Mouse (Mus musculus) lung, postnatal 14 days (tissue): ENCODE results near the gene Syndig1.

ENCODE experiments used
- DNase-seq: peaks from one replicate; pipeline ENCODE4 v3.0.0; 2021

The Syndig1 gene

DNA sequence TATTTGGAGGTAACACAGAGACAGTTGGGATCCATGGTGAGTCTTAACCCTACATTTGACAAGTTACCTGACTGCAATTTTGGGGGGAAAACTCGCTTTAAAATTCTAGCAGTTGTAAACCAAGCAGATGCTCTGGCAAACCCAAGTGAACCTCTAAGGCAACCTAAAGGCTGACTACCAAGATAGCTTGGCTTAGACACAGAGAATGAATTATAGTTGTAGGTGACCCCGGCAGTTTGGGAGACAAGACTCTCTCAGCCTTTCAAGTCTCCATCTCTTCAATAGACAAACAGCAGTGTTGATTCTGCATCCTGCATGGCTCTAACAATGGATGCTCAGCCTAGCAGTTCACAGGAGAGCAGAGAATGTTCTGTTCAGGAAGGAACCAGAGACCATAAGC lies at the start of gene Syndig1:
TSS of gene Syndig1 (plus strand) at position 301 of the 400 bp plus-strand sequence.
- DNase-seq: no peak

DNA sequence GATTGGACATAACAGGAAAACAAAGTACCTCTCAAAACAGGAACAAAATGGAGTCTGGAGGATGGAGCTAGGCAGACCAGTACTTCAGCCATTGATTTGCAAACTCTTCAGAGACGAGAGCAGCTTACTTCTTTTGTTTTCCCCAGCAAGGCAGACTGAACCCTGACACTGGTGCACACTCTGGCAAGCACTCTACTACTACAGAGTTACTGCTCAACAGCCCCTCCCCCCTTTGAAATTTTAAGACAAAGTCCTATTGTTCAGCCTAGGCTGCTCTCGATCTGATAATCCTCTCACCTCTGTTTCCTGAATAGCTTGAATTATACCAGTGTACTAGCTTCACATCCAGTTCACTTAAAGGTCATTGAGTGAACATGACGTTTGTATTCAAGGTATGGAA lies 30.4 kb upstream of the Syndig1 start:
- DNase-seq: no peak

DNA sequence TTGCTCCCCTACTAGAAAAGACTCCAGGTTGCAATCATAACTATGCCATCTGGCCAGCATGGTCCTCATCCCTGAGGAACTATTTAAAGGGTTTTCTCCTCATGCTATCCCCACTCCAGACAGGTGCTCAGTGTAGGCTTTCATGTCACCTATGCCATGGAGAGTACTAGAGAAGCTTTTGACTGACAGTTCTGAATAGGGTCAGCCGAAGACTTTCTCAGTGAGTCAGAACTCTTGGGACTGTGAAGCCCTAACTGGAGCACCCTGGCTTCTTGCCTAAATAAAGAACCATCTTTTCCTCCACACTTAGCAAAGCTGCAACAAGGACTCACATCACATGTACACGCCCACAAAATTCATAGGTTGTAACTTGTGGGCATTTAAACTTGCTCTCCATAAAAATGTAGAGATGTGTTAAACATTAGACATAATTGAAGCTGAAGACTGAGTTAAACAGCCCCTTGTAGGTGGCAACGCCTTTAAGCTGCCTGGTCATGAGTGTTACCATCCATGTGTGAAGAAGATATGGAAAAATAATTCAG lies 24.3 kb upstream of the Syndig1 start:
- DNase-seq: no peak

DNA sequence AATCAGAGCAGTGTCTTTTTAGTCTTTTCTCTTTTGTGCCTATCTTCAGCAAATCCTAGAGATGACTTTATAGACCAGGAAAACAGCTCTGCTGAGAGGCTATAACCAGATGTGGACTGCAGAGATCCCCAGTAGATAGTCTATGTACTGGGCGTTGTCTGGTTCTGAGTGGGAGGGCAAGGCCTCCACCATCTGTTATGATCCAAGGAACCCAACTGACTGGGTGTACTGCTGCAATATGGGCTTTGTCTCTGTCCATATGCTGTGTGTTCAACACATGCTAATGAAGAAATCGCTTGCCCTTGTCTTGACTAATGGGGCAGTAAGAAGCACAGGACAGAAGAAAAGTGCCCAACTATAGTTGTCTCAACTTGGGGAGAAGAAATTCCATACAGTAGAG lies 23.8 kb upstream of the Syndig1 start:
- DNase-seq: no peak

DNA sequence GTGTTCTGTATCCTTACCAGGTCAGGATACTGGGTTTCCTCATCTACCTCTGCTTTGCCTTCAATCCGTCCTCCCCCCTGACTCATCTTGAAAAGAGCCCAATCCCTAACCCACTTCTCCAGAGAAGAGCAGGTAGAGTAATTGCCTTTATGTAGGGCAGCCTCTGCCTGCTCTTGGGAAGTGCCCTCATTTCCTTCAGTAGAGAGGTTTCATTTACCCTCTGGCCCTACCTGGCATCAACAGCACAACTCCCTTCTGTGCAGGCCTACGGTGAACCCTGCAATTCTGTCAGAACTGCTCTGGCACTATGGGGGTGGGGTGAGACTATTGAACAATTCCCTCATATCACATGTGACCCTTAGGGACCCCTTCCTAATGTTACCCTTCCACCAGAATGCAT lies 16.1 kb upstream of the Syndig1 start:
- no peak for DNase-seq

DNA sequence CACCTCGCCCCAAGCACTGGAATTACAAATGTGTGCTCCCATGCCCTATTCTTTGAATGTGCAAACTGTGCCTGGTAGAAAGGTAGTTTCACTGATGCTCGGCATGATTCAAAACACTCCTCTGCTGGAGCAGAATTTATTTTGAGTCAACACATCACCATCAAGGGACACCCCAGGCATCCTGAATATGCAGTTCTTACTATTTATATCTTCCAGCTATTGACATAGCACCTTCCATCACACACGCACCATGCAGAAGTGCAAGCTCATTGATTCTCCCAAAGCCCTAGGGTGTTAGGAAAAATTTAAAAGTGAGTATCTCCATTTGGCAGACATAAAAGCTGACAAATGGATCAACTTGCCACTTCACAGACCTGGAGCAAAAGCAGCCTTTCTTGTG lies 10.6 kb upstream of the Syndig1 start:
- no peak for DNase-seq

DNA sequence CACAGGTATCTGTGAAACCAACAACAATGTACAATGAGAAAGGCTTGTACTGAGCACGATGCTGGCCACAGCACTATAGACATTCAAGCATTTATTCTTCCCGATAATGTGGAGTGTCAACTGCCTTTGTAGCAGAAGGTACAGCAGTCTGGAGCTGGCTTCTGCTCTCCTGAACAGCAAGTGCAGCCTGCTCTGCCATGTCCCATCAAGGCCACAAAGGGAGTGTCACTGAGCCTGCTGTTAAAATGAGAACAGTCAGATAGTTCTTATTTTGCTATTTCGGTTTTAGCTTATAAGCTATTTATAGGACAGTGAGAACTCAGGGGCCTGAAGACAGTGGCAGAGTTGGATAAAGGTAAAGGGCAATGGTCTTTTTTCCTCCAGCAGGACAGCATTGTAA lies 9.3 kb upstream of the Syndig1 start:
- DNase-seq: no peak

DNA sequence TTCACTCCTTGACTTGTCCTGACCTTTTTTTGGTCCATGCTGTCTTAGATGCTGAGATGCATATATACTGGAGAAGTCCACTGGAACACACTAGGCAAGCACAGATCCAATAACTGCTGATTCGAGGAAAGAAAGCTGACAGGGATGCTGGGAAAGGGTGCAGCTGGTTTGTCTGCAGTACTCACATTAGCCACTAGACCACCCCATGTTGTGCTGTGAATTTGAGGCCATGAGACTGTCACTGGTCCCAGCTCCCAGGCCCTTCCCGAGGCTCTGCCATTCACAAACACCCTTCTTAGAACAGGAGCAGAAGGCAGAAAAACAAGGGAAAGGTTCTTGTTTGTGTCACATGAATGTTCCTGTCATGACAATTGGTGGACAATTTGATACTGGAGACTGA lies 8.8 kb upstream of the Syndig1 start:
- no peak for DNase-seq

DNA sequence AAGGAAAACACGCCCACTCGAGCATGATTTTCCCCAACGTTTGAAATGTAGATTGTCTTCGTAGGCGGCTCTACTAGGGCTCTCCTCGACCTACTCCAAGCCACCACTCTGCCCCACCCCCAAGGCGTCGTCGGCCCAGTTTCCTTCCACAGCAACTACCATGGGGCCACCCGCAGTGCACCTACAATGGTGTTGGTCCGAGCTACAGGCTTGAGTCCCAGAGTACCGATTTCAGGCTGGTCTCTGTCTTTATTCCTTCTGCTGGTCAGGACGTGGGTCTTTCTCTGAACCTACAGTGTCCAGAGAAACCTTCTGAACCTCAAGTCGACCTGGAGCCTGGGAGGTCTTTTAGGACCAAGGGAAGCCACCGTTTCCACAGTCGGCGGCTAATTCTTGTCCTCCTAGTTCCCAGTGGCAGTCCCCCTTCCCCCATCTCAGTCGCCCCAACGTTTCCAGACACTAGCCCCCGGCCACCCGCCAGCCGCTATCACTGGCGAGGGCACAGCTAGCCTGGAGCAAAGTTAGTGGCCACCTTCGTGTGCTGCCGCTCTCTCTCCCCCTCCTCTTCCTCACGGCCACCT lies 1.0 kb downstream of the Syndig1 start:
- DNase-seq: no peak

DNA sequence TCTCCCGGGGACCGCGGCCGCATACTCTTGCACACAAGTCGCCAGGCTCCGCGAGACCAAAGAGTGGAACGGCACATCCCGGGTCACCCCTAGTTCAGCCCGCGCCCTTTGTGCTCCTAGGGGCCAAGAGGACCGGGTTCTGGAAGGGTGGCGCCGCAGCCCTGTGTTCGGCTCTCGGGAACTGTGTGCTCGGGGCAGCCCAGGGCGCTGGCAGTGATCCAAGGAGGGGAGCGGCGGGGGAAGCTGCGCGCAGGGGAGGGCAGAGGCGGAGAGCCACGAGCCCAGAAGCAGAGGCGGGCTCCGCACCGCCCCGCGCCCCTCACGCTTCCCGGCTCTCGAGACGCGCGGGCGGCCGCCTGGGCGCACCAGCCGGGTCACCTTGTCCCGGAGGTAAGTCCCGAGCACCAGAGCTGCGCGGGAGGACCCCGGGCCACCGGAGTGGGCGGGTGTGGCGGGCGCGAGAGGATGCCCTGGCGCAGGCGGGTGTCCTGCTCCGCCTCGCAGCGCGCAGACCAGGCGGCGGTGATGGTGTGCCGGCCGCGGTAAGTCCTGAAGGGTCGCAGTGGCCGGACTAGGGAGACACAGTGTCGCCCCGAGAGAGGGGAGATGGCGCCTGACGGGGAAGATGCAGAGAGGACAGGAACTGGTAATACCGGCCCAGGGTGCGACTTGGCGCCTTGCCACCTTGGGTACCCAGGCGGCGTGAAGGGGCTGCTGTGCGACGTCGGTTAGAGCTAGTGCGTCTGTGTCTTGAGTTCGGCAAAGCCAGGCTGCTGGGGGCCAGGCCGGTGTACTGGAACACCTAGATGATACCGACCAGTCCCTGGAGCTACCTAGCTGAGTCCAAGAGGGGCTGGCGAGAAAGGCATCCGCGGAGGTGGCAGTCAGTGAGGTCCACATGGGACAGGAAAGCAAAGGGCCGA lies 1.8 kb downstream of the Syndig1 start, which contains the start of gene C530025M09Rik:
TSS of gene C530025M09Rik (minus strand) at position 678 of the 923 bp plus-strand sequence.
- peak; percentile 11 for DNase-seq

DNA sequence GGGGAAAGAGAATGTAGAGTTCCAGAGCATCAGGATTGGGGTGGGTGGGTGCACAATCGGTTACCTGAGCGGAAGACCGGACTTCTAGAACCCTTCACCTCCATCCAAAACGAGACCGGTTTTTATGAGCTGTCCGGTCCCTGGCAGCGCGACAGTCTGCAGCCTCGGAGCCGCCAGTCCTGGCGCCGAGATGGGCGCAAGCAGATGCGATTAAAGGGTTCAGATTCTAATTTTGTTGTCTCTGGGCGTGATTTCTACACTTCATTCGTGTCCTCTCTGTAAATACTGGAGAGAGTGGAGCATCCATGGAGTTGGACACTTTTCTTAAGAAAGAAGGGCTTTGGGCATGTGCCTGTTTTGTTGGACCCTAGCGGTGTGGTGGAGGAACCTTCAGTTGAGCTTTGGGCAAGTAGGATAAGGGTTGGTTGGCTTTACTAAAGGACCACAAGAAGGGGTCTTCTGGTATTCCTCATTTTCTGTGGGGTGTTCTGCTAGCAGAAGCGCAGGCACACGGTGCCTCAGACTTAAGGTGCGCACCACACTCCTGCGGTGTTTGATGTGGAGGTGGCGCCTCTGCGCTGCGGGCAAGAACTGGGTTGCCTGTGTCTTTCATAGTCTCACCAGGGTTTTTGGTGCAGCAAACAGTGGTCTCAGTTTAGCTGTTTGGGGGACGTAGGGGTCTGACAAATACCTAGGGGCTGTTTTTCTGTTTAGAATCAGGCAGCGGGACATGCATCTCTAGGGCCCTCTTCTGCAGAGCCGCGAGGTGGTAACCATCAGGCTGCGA lies 2.6 kb downstream of the Syndig1 start:
- DNase-seq: no peak

DNA sequence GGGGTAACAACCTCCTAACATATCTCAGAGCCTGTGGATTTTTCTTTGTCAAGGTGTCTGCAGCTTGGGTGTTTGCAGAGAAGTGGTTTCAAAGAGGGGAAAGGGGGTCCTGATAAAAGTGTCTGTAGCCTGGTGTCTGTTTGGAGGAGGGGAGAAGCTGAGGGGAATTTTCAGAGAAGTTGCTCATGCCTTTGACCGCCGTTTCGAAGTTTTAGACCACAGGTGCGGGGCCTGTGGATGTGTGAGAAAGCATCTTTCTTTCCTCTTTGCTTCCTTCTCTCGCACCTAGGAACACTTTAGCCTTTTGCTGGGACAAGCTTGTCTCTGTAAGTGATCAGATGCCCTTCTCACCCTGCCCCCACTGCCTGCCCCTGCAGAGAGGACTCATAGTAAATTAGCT lies 3.3 kb downstream of the Syndig1 start:
- no peak for DNase-seq

DNA sequence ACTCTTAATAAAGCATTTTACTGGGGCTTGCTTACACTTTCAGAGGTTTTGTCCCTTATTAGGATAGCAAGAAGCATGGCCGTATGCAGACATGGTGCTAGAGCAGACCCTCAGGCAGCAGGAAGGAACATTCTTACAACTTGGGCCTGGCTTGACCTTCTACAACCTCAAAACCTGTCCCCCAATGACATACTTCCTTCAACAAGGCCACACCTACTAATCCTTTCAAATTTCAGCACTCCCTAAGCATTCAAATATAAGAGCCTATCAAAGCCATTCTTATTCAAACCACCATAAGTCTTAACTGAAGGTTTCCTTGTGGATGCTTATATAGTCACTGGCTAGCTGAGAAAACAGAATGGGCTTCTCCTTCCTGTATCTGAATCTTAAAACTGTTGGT lies 6.1 kb downstream of the Syndig1 start:
- no peak for DNase-seq

DNA sequence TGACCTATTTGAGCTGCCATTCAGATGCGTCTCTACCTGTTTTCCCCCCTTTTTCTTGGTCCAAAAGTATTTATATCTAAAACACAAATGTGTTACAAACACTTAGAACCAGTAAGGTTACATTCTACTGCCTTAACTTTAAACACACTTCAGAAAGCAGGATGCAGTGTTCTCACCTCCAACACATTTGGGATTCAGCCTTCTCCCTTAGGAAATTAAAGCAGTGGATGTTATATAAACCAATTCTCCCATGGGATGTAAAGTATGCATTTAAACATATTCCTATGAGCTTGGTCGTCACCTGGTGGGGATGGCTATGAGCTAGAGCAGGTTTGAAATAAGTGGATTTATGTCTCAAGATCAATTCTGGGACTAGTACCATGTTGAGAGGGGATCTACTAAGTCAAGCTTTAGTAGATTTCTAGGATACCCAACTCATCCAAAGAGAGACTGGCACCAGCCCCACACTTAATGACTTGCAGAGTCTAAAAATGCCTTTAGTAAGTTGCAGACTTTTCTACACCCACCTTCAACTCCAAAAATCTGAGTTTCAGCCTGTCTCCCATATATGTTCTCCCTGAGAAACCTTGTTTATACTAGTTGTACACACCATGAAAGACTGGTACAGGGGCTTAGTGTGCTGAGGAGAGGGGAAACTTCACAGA lies 7.6 kb downstream of the Syndig1 start:
- no peak for DNase-seq

DNA sequence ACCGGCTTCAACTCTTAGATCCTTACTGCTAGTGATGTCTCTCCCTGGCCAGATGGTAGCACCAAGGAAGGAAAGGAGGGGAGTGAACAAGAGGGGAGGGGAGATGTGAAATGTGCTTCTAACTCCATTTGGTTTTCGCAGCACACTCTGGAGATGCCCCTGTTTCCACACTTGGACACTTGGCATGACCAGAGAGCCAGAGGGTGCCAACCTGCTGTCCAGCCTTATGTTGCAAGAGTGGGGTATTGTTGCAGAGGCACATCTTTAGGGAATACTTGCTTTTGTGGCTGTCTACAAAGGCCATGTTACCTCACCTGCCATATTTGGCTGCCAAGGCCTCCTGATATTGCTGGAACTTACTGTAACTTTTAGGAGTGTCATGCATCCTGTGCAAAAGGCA lies 10.7 kb downstream of the Syndig1 start:
- no peak for DNase-seq

DNA sequence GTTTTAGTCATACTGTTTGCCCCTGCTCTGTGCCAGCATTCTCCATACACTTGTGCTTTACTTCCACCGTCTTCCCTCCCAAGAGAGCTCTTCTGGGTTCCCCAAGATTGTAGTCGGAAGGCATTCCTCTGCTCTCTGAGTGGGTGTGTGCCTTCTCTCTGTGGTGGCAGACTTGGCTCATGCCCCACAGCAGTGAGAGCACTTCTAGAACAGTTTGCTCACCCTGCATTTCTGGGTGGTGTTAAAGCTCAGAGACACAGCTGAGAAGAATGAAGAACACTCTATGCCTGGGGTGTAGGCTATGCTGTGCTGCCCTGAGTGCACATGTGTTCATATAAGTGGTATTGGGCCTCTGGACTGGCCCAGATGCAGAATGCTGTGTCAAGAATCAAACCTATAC lies 15.6 kb downstream of the Syndig1 start:
- peak; percentile 48 for DNase-seq

DNA sequence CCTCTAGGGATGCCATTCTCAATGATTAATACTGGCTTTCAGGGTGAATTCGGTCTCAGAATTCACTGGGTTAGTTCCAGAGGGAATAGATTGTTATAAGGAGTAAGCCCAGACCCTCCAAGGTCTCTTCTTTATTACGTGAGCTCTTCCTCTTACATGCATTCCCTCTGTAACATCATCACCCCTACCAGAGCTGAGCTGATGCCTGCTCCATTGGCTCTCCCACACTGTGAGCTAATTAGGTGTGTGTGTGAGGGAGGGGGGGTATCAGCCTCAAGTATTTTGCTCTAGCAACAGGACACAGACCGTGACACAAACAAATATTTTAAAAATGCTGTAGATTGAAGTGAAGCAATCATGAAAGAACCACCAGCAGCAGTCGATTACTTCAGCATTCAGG lies 19.8 kb downstream of the Syndig1 start:
- no peak for DNase-seq

DNA sequence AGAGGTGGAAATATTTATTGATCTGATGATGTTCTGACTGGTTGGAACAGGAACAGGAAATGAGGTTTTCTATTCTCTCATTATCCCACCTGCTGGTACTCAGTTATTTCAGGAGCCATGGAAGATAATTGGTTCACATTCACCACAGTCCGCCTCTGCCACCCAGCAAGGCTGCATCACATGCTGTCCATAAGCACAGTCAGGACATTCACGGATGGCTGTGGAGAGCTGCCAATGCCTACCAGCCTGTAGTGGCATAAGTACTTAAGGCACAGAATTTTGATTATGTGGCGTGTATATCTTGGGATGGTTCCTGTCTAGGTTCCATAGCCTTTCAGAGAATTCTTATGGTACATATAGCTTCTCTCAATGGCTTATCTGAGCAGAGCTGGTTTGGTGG lies 32.0 kb downstream of the Syndig1 start:
- no peak for DNase-seq

DNA sequence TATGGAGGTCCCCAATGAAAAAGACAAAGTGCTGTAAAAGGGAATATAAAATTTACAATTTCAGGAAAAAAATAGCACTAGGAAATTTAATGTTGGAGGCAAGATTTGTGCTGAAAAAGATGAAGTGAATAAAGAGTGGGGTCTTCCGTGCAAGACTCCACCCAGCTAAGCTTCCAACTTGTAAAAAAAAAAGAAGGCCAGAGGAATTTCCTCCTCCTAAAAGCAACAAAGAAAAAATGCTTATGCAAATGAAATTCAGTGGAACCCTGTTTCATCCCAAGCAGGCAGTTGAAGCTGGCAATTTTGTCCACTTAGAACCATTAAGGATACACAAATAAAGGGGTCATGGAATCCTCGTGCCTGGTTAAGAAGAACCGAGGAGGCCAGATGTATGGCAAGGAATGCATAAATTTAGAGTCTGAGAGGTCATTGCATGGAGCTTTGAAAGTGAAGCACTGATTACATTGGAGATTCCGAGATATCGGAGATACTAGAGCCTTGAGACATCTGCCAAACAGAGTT lies 37.0 kb downstream of the Syndig1 start:
- no peak for DNase-seq

DNA sequence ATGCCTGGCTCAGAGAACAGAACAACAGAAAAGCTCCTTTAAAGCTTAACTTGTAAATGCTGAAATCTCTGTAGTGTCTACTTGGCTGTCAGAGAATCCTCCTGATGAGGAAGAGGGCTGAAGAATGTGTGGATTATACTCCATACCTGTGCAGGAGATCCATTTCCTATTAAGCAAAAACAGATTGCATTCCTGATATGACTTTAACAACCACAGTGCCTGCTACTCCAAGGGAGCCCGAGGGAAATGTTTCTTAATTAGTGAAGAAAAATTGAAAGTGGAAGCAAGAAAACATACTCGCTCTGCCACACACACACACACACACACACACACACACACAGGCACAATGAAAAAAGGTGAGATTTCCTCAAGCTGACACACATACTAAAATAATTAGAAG lies 41.5 kb downstream of the Syndig1 start:
- DNase-seq: no peak

DNA sequence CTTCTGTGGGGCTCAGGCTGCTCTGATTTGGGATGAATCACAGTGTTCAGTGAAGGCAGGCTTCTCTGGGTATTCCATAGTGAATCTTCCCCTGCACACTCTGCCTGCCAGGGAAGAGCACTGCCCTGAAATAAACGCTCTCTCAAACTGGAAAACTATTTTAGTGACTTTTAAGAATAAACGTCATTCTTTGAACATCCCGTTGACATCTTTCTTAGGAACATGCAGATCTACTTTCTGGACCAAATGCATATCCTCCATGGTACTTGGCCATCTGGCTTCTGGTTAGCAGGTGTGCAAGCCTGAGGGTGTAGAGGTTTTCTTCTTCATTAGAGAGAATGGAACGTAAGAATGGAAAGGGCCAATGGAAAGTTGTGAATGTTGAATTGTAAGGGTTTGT lies 43.5 kb downstream of the Syndig1 start:
- DNase-seq: no peak

DNA sequence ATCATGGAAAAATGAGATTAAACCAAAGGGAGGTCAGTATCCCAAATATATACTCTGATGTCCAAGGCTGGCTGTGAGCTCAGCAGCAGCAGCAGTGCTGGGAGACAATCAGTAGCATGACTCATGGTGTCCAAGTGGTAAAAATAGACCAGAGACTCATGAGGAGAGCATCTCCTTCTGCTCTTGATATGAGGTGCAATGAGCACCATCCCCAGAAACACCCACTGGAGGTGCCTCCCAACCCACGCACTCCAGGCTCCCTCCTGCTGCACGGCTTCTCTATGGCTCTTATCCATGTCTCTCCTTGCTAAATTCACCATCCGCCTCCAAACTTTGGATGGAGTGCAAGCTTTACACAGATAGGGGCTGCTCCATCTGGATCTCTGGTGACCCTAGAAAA lies 44.3 kb downstream of the Syndig1 start:
- no peak for DNase-seq

DNA sequence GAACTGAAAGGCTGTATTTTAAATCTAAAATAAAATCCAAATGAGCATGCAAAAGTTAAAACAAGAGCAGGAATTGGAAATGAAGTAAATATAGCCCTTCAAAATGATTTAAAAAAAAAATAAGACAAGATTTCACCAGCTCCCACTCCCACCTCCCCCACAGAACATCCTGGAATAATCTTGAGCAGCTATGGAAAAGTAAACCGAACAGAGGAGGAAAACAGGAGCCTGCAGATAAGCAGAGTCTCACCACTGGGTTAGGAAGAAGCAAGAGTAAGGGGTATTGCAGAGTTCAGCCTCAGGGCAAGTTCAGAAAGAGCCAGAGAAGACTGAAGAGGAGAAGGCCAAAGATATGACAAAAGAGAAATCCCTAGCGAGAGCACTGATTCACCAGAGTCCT lies 48.9 kb downstream of the Syndig1 start:
- DNase-seq: no peak
